Mouse (Mus musculus) liver, embryonic 11.5 days (tissue): Measurements from ENCODE around the gene Pemt. TPM values are rescaled to one million over a fixed set of nuclear protein-coding genes. Genes with fewer than 3 reads are reported as not detected.
"Not testable (repeated sequence)": the region's sequence is repeated elsewhere in the genome, so short reads cannot be mapped to it uniquely, and the experiment has no call there.

Experiments used
- ATAC-seq: fragments of 200-750 bp; cut with Nextera tagmentation; replicated peaks from 2 replicates; pipeline ENCODE4 v1.8.0; 2017; ENCODE audit warnings: moderate number of reproducible peaks, mild to moderate bottlenecking, moderate TSS enrichment, moderate library complexity; ENCODE audit not compliant: low FRiP score
- DNase-seq: peaks from one replicate; pipeline ENCODE4 v3.0.0-alpha.2; 2017; ENCODE audit warnings: low spot score
- H3K27ac ChIP-seq: fragments of 300-500 bp; sonication (generic); 2 replicates; pipeline ENCODE4 v1.5.1; 2014; ENCODE audit warnings: mild to moderate bottlenecking, low read depth, low read length, control low read depth
- H3K27me3 ChIP-seq: fragments of 300-500 bp; sonication (generic); replicated peaks from 2 replicates; pipeline ENCODE4 v1.6.1; 2014; ENCODE audit warnings: low read length, mixed read lengths; ENCODE audit not compliant: control insufficient read depth, insufficient read depth
- H3K36me3 ChIP-seq: fragments of 300-500 bp; sonication (generic); 2 replicates; pipeline ENCODE4 v1.6.1; 2014; ENCODE audit warnings: mild to moderate bottlenecking, low read length, moderate library complexity, mixed read lengths; ENCODE audit not compliant: control insufficient read depth, insufficient read depth
- H3K4me1 ChIP-seq: fragments of 300-500 bp; sonication (generic); replicated peaks from 2 replicates; pipeline ENCODE4 v1.6.1; 2014; ENCODE audit warnings: low read length, mixed read lengths; ENCODE audit not compliant: control insufficient read depth, insufficient read depth
- H3K4me2 ChIP-seq: fragments of 300-500 bp; sonication (generic); 2 replicates; pipeline ENCODE4 v1.6.1; 2014; ENCODE audit warnings: mild to moderate bottlenecking, control low read depth, moderate library complexity
- H3K4me3 ChIP-seq: fragments of 300-500 bp; sonication (generic); 2 replicates; pipeline ENCODE4 v1.5.1; 2014; ENCODE audit warnings: low read depth, low read length, control low read depth
- H3K9ac ChIP-seq: fragments of 300-500 bp; sonication (generic); 2 replicates; pipeline ENCODE4 v1.6.1; 2014; ENCODE audit warnings: low read depth, low read length, control low read depth
- H3K9me3 ChIP-seq: fragments of 300-500 bp; sonication (generic); 2 replicates; pipeline ENCODE4 v1.6.1; 2016; ENCODE audit warnings: low read length, inconsistent platforms, mixed read lengths; ENCODE audit not compliant: control insufficient read depth
- WGBS: fragments of 180-500 bp; shearing (Covaris S2); extraction: QIAGEN DNeasy Blood & Tissue Kit; methylation state at CpG from one replicate; pipeline ENCODE4 v1.1.7; 2014; 5-methylcytosine and 5-hydroxymethylcytosine counted together
- polyA plus RNA-seq: library from polyadenylated mRNA; unstranded; fragments of >200 nt; fragmentation: Nextera tagmentation; extraction: Ambion mirVana; gene quantifications from 2 replicates; pipeline ENCODE4 v1.2.1, GENCODE M21; 2014

Gene Pemt
- polyA plus RNA-seq, 1 experiment from 2014 or later, result 9.4 TPM

GRCm38 (mm10) chr11:59960476-59961337 is 85.6 kb downstream of the Pemt start:
- Histone ChIP-seq H3K27me3 (peaks cover 17% of the 10 kb centered on the region), H3K27ac (no peak overlapping the region), H3K9me3 (no peaks in the 10 kb centered on the region), H3K4me3 (no peak overlapping the region), H3K36me3 (peaks cover 8% of the 10 kb centered on the region; the same call in 1 of the 2 replicates), H3K4me1 (peaks cover 23% of the 10 kb centered on the region), H3K4me2 (no peak overlapping the region; the same call in 1 of the 2 replicates), H3K9ac (no peak overlapping the region)
- 81% methylated on average over 20 of the region's 20 CpGs for WGBS
- DNase-seq, result no peak
- ATAC-seq, result no peak

DNA sequence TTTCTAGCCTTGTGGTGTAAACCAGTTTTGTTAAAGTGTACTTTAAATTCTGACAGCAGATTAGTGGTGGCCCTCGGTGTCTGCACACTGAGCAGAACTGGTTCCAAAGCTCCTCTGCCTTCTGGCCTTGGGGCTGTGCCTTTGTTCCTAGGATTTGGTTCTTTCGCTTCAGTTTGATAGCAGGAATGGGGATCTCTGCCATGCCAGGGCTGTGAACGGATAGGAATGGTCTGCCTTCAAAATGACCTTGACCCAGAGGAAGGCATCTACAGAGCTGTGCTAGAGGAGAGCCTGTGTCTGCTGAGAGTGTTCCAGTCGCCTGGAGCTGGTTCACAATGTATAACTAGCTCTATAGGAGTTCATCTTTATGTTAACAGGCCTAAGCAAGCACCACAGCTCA is 86.8 kb downstream of the Pemt start:
- peaks cover 13% of the 10 kb centered on the region for H3K27me3 ChIP-seq
- peaks cover 8% of the 10 kb centered on the region; the same call in 1 of the 2 replicates for H3K36me3 ChIP-seq
- DNase-seq (no peak), ATAC-seq (no peak)
- 84% methylated on average over 4 of the region's 4 CpGs for WGBS
- no peak overlapping the region for H3K9ac ChIP-seq
- no peak overlapping the region for H3K4me2 ChIP-seq
- H3K27ac ChIP-seq, result no peak overlapping the region
- no peaks in the 10 kb centered on the region for H3K9me3 ChIP-seq
- H3K4me3 ChIP-seq, result no peak overlapping the region
- H3K4me1 ChIP-seq, result peaks cover 16% of the 10 kb centered on the region

DNA sequence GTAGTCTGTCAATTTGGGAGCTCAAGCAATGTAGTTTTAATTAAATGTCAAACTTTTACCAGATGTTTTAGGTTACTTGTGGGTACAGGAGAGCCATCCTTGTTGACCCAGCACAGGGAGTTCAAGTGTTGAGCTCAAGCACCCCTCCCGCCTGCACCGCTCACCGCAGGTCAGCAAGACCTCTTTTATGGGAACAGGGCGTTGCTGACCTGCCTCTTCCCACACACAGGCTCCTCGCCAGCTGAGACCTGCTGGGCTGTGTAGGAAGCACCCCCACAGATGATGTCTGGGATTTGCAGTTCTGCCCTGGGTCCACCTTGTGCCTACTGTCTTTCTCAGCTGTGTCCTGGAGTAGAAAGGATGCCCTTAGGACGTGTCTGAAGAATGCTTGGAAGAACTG is 89.5 kb downstream of the Pemt start:
- no peak overlapping the region for H3K9ac ChIP-seq
- DNase-seq (no peak), ATAC-seq (no peak)
- H3K27me3 ChIP-seq, result no peaks in the 10 kb centered on the region
- peaks cover 10% of the 10 kb centered on the region for H3K4me1 ChIP-seq
- H3K9me3 ChIP-seq, result no peaks in the 10 kb centered on the region
- H3K4me3 ChIP-seq, result no peak overlapping the region
- H3K36me3 ChIP-seq, result peaks cover 8% of the 10 kb centered on the region; the same call in 1 of the 2 replicates
- no peak overlapping the region for H3K27ac ChIP-seq
- 87% methylated on average over 6 of the region's 6 CpGs for WGBS
- no peak overlapping the region for H3K4me2 ChIP-seq

DNA sequence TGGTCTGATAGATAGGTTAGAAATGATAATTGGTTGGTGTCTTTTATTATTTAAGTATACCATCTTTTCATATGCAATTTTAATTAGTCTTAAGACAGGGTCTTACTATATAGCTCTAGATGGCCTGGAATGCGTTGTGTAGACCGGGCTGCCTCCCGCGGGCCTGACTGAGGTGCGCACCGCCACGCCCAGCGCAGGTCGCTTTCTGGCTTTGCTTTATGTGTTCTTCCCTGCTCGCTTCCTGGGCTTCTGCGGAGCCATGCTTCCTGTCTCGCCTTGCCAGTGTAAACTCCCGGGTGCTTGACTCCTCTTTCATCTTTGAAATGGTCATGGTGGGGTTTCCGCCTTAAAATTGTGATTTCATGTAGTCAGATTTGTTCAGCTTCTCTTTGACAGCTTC is 93.4 kb downstream of the Pemt start:
- Histone ChIP-seq H3K4me3 (no peak overlapping the region), H3K9me3 (no peaks in the 10 kb centered on the region), H3K9ac (no peak overlapping the region), H3K4me2 (no peak overlapping the region), H3K27me3 (no peaks in the 10 kb centered on the region), H3K4me1 (peaks cover 18% of the 10 kb centered on the region), H3K36me3 (no peaks in the 10 kb centered on the region), H3K27ac (no peak overlapping the region)
- ATAC-seq, result no peak
- WGBS, result 87% methylated on average over 14 of the region's 14 CpGs
- no peak for DNase-seq

GRCm38 (mm10) chr11:59948401-59948767 is 97.9 kb downstream of the Pemt start:
- no peak for DNase-seq

DNA sequence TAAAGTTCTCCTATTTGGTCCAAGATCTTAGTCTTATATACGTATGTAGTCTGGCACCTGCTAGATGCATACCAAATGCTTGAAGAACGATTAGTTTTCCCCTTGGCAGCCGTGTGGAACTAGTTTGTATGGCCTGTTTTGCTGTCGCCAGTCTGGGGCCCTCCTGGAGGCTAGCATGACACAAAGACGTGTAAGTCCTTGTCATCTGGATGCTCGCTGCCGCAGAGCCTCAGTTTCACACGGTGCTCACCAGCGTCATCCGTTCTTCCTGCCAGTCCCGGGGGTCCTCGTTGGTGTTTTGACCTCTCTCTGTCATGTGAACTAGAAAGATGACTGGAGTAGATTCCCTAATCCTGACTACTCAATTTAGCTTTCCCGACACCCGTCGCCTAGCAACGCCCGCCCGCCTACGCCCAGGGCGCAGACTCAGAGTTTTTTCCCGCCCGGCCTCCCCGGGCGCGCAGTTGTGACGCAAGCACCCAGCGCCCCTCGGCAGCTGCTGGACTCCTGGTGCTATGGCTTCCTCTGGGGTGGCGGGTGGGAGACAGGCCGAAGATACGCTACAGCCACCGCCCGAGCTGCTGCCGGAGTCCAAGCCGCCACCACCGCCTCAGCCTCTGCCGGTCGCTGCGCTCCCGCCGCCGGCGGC is 98.4 kb downstream of the Pemt start, which contains the start of gene Med9:
TSS of gene Med9 (plus strand) at position 455 of the 649 bp plus-strand sequence.
- Histone ChIP-seq H3K36me3 (no peaks in the 10 kb centered on the region), H3K4me2 (peak within 1 kb of the TSS; percentile 83), H3K27ac (peak within 1 kb of the TSS; percentile 81), H3K9me3 (no peaks in the 10 kb centered on the region), H3K4me3 (peak within 1 kb of the TSS; percentile 83), H3K27me3 (no peaks in the 10 kb centered on the region), H3K9ac (peak within 1 kb of the TSS; percentile 92), H3K4me1 (peaks cover 21% of the 10 kb centered on the region)
- ATAC-seq, result peak; percentile 94
- peak; percentile 95 for DNase-seq
- WGBS, result 3% methylated on average over 43 of the region's 43 CpGs

More at GRCm38 (mm10) chr11:59948401-59948767, 97.9 kb downstream of the Pemt start:
- WGBS, result 1% methylated on average over 15 of the region's 16 CpGs
- Histone ChIP-seq H3K27me3 (no peaks in the 10 kb centered on the region), H3K9me3 (no peaks in the 10 kb centered on the region), H3K4me2 (peak overlapping the region; percentile 83), H3K4me3 (peak overlapping the region; percentile 83), H3K27ac (peak overlapping the region; percentile 81), H3K9ac (peak overlapping the region; percentile 92), H3K36me3 (no peaks in the 10 kb centered on the region), H3K4me1 (peaks cover 22% of the 10 kb centered on the region)
- ATAC-seq, result peak; percentile 74

- H3K4me3 ChIP-seq, H3K4me2 ChIP-seq, DNase-seq, H3K36me3 ChIP-seq, H3K27me3 ChIP-seq, H3K27ac ChIP-seq, H3K9me3 ChIP-seq, H3K9ac ChIP-seq, ATAC-seq: not testable (repeated sequence)
- peaks cover 28% of the 10 kb centered on the region for H3K4me1 ChIP-seq
- whole genome bisulfite sequencing, result 92% methylated on average over 8 of the region's 10 CpGs
These were observed 101.4 kb downstream of the Pemt start for GRCm38 (mm10) chr11:59944855-59945254.

DNA sequence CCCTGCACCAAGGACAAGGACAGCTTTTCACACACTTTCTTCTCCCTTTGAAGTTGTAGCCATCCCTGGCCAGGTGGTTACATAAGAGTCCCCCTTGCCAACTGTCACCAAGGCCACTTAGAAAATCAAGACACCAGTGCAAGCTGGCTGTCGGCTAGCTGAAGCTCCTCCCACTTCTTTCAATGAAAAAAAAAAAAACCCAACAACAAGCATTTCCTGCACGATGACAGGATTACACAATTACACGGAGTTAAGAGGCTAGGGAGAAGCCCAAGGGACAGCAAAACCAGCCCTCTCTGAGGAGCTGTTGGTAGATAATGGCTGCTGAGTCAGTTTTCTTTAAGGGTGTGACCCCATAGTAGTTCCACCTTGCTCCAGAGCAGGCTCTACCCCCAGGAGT is 104.9 kb downstream of the Pemt start:
- 8% methylated on average over 3 of the region's 3 CpGs for WGBS
- Histone ChIP-seq H3K4me3 (no peak overlapping the region), H3K36me3 (no peaks in the 10 kb centered on the region), H3K4me1 (peaks cover 16% of the 10 kb centered on the region), H3K9me3 (no peaks in the 10 kb centered on the region), H3K9ac (no peak overlapping the region), H3K27me3 (no peaks in the 10 kb centered on the region), H3K27ac (no peak overlapping the region), H3K4me2 (no peak overlapping the region)
- DNase-seq (no peak), ATAC-seq (peak; percentile 57; the same call in 1 of the 2 replicates)
